Mouse (Mus musculus) liver, postnatal 0 days (tissue): ENCODE data around the gene Plpp3.

Source experiments
- CTCF ChIP-seq: sonication (generic); IDR thresholded peaks from 2 replicates; pipeline ENCODE4 v1.5.1; 2016; ENCODE audit warnings: antibody characterized with exemption, low read depth
- EP300 ChIP-seq: IDR thresholded peaks from 2 replicates; pipeline ENCODE4 v1.6.1; 2016; ENCODE audit warnings: antibody characterized with exemption, low read depth, mild to moderate bottlenecking

- TF ChIP-seq CTCF (no peak), EP300 (no peak)
These were observed 24.6 kb downstream of the Plpp3 start for GRCm38 (mm10) chr4:105181659-105182167.
